Mouse (Mus musculus) liver, embryonic 14.5 days (tissue): ENCODE data around the gene Ipo13. TPM values are rescaled to one million over a fixed set of nuclear protein-coding genes. Genes with fewer than 3 reads are reported as not detected.

ENCODE experiments used
- ATAC-seq: fragments of 200-750 bp; cut with Nextera tagmentation; 2 replicates; pipeline ENCODE4 v1.8.0; 2017; ENCODE audit warnings: moderate number of reproducible peaks, mild to moderate bottlenecking, moderate library complexity; ENCODE audit not compliant: insufficient read depth
- DNase-seq, 3 experiments: peaks; one replicate each; pipeline ENCODE4 v3.0.0-alpha.2; 2012 to 2013; ENCODE audit warnings: low read depth in 3 of 3, low spot score in 3 of 3
- H3K27ac ChIP-seq: fragments of 300-500 bp; sonication (generic); 2 replicates; pipeline ENCODE4 v1.5.1; 2014; ENCODE audit warnings: moderate library complexity, mild to moderate bottlenecking, control low read depth, inconsistent platforms
- H3K27me3 ChIP-seq: fragments of 300-500 bp; sonication (generic); 2 replicates; pipeline ENCODE4 v1.6.1; 2014; ENCODE audit warnings: mild to moderate bottlenecking, low read length, moderate library complexity; ENCODE audit not compliant: control insufficient read depth, insufficient read depth
- H3K36me3 ChIP-seq: fragments of 300-500 bp; sonication (generic); replicated peaks from 2 replicates; pipeline ENCODE4 v1.6.1; 2014; ENCODE audit warnings: low read depth; ENCODE audit not compliant: control insufficient read depth, insufficient read depth
- H3K4me1 ChIP-seq, 2 experiments: fragments of 200-500 bp in 1 of 2; fragments of 300-500 bp in 1 of 2; sonication (generic) in 1 of 2; replicated peaks; 2 replicates each; pipeline ENCODE4 v1.6.1; 2012 to 2014; ENCODE audit warnings: antibody characterized with exemption in 1 of 2, inconsistent platforms in 1 of 2, low read length in 1 of 2; ENCODE audit not compliant: control insufficient read depth in 2 of 2, insufficient read depth in 2 of 2
- H3K4me2 ChIP-seq: fragments of 300-500 bp; sonication (generic); 2 replicates; pipeline ENCODE4 v1.6.1; 2014; ENCODE audit warnings: low read depth, mild to moderate bottlenecking, control low read depth, moderate library complexity
- H3K4me3 ChIP-seq, 2 experiments: fragments of 200-500 bp in 1 of 2; fragments of 300-500 bp in 1 of 2; sonication (generic) in 1 of 2; 2 replicates each; pipeline ENCODE4 v1.5.1; 2012 to 2014; ENCODE audit warnings: low read depth in 2 of 2, low read length in 2 of 2, mild to moderate bottlenecking in 2 of 2, control low read depth in 1 of 2, inconsistent platforms in 1 of 2, moderate library complexity in 1 of 2; ENCODE audit not compliant: insufficient read depth in 1 of 2
- H3K9ac ChIP-seq: fragments of 300-500 bp; sonication (generic); replicated peaks from 2 replicates; pipeline ENCODE4 v1.6.1; 2014; ENCODE audit warnings: mild to moderate bottlenecking, control low read depth, moderate library complexity
- H3K9me3 ChIP-seq: fragments of 300-500 bp; sonication (generic); 2 replicates; pipeline ENCODE4 v1.6.1; 2016; ENCODE audit warnings: low read length, mixed read lengths; ENCODE audit not compliant: control insufficient read depth
- CTCF ChIP-seq: IDR thresholded peaks from 2 replicates; pipeline ENCODE4 v1.5.1; 2016; ENCODE audit warnings: antibody characterized with exemption, low read depth, control low read depth
- EP300 ChIP-seq: IDR thresholded peaks from 2 replicates; pipeline ENCODE4 v1.6.1; 2016; ENCODE audit warnings: antibody characterized with exemption, low read depth
- WGBS: fragments of 180-500 bp; shearing (Covaris S2); extraction: QIAGEN DNeasy Blood & Tissue Kit; methylation state at CpG from one replicate; pipeline ENCODE4 v1.1.7; 2014; ENCODE audit not compliant: insufficient replicate concordance; 5-methylcytosine and 5-hydroxymethylcytosine counted together
- polyA plus RNA-seq, 2 experiments: library from polyadenylated mRNA; depleted of rRNA in 1 of 2; stranded (reverse) in 1 of 2; unstranded in 1 of 2; fragments of >200 nt; fragmentation: Nextera tagmentation in 1 of 2; extraction: Ambion mirVana in 1 of 2; gene quantifications; 2 replicates each; pipeline versions ENCODE4 v1.2.1 to v1.2.3; 2012 to 2014

The Ipo13 gene
- polyA plus RNA-seq, 2 experiments, result 14.9 to 16.8 TPM

GRCm38 (mm10) chr4:117890750-117891149 lies 24.0 kb downstream of the Ipo13 start:
- Histone ChIP-seq H3K27ac (no peak overlapping the region), H3K4me3 (peak overlapping the region; percentile 70 to 99), H3K9me3 (no peaks in the 10 kb centered on the region), H3K4me1 (peaks cover 10 to 14% of the 10 kb centered on the region in 2 experiments), H3K27me3 (no peaks in the 10 kb centered on the region), H3K36me3 (peaks cover 1% of the 10 kb centered on the region), H3K9ac (no peak overlapping the region), H3K4me2 (peak overlapping the region; percentile 75)
- no peak for DNase-seq
- ATAC-seq, result no peak
- TF ChIP-seq EP300 (no peak), CTCF (no peak)
- WGBS, result 84% methylated on average over 8 of the region's 8 CpGs

- no peak overlapping the region for H3K27ac ChIP-seq
- ATAC-seq, result no peak
- H3K27me3 ChIP-seq, result no peaks in the 10 kb centered on the region
- H3K4me1 ChIP-seq, result peaks cover 10 to 14% of the 10 kb centered on the region in 2 experiments
- WGBS, result 76% methylated on average over 14 of the region's 14 CpGs
- H3K9ac ChIP-seq, result no peak overlapping the region
- H3K36me3 ChIP-seq, result peaks cover 8% of the 10 kb centered on the region
- no peak overlapping the region for H3K4me2 ChIP-seq
- no peak overlapping the region for H3K4me3 ChIP-seq
- no peaks in the 10 kb centered on the region for H3K9me3 ChIP-seq
- no peak for DNase-seq
- TF ChIP-seq CTCF (no peak), EP300 (no peak)
These were observed 24.8 kb downstream of the Ipo13 start for GRCm38 (mm10) chr4:117890031-117890430.

GRCm38 (mm10) chr4:117889471-117889870 lies 25.3 kb downstream of the Ipo13 start:
- H3K4me2 ChIP-seq, result no peak overlapping the region
- no peak overlapping the region for H3K27ac ChIP-seq
- no peak overlapping the region for H3K4me3 ChIP-seq
- H3K36me3 ChIP-seq, result peaks cover 14% of the 10 kb centered on the region
- peaks cover 10 to 14% of the 10 kb centered on the region in 2 experiments for H3K4me1 ChIP-seq
- H3K27me3 ChIP-seq, result no peaks in the 10 kb centered on the region
- WGBS, result 75% methylated on average over 15 of the region's 15 CpGs
- no peak for DNase-seq
- TF ChIP-seq CTCF, result no peak
- no peak for TF ChIP-seq EP300
- no peak overlapping the region for H3K9ac ChIP-seq
- no peak for ATAC-seq
- H3K9me3 ChIP-seq, result no peaks in the 10 kb centered on the region

GRCm38 (mm10) chr4:117887920-117888319 lies 26.9 kb downstream of the Ipo13 start:
- Histone ChIP-seq H3K36me3 (peaks cover 21% of the 10 kb centered on the region), H3K9me3 (no peaks in the 10 kb centered on the region), H3K9ac (peak overlapping the region; percentile 56), H3K27ac (no peak overlapping the region), H3K4me1 (peaks cover 10 to 17% of the 10 kb centered on the region in 2 experiments), H3K27me3 (peaks cover 7% of the 10 kb centered on the region), H3K4me2 (peak overlapping the region; percentile 80), H3K4me3 (peak overlapping the region in 1 of 2 experiments; percentile 94; a peak in 2 of 4 replicates)
- ATAC-seq (no peak), DNase-seq (no peak)
- no peak for TF ChIP-seq CTCF
- TF ChIP-seq EP300, result no peak
- WGBS, result 61% methylated on average over 2 of the region's 2 CpGs

- peak within 1 kb of the TSS; percentile 86 to 94 for H3K4me3 ChIP-seq
- peaks cover 8 to 17% of the 10 kb centered on the region in 2 experiments for H3K4me1 ChIP-seq
- under 1% methylated on average over 25 of the region's 37 CpGs for WGBS
- TF ChIP-seq EP300 (no peak), CTCF (no peak)
- H3K27ac ChIP-seq, result peak within 1 kb of the TSS; percentile 69
- H3K9ac ChIP-seq, result peak within 1 kb of the TSS; percentile 96
- ATAC-seq (peak; percentile 89), DNase-seq (peak; percentile 81 to 84 (median 82))
- H3K9me3 ChIP-seq, result no peaks in the 10 kb centered on the region
- H3K27me3 ChIP-seq, result peaks cover 15% of the 10 kb centered on the region
- H3K4me2 ChIP-seq, result peak within 1 kb of the TSS; percentile 80
- H3K36me3 ChIP-seq, result peaks cover 21% of the 10 kb centered on the region
These were observed 27.7 kb downstream of the Ipo13 start, which contains the start of gene Atp6v0b for GRCm38 (mm10) chr4:117887133-117887532. Gene Atp6v0b, minus strand, starts transcription at chr4:117887333.
